Mouse (Mus musculus): ENCODE data around the gene Tlcd1. TPM values are rescaled to one million over a fixed set of nuclear protein-coding genes. Genes with fewer than 3 reads are reported as not detected.
"Not testable (repeated sequence)": the region's sequence is repeated elsewhere in the genome, so short reads cannot be mapped to it uniquely, and the experiment has no call there.

Gene Tlcd1
- polyA plus RNA-seq, 1 experiment from 2014 or later, result 13.5 TPM

DNA sequence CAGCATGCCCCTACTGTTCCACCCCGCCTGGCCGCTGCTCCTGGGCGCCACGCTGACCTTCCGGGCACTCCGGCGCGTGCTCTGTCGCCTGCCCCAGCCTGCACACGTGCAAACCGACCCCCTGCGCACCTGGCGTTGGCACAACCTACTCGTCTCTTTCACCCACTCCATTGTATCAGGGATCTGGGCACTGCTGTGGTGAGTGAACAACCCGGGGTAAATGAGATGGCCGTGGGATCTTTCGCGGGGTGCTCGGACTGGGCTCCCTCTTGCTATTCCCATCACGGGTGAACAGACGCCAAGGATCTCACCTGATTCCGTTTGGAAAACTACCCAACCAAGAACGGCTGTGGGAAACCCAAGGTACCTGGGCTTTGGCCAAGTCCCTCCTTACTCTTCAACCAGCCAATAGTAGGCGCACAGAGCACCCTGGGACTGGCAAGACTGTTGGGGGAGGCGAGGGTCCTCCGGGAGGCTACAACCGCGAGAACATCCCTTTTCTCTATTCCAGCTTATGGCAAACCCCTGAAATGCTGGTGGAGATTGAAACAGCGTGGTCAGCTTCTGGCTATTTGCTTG is 2.4 kb downstream of the Tlcd1 start:
- H3K9me3 ChIP-seq (replicated peaks), result no peaks in the 10 kb centered on the region
- peak overlapping the region; percentile 96 for H3K4me2 ChIP-seq
- H3K27me3 ChIP-seq, result no peaks in the 10 kb centered on the region
- peak overlapping the region; percentile 75 for H3K4me3 ChIP-seq
- ATAC-seq (replicated peaks; ENCODE audit: insufficient number of reproducible peaks, insufficient read depth, low FRiP score, low read depth), result peak; percentile 3; the same call in 1 of the 2 replicates
- peak overlapping the region; percentile 70 for H3K9ac ChIP-seq
- peak overlapping the region; percentile 98 for H3K27ac ChIP-seq
- WGBS, result 1% methylated on average over 29 of the region's 29 CpGs
- peaks cover 46% of the 10 kb centered on the region for H3K4me1 ChIP-seq (replicated peaks)
- H3K36me3 ChIP-seq, result peaks cover 29% of the 10 kb centered on the region

DNA sequence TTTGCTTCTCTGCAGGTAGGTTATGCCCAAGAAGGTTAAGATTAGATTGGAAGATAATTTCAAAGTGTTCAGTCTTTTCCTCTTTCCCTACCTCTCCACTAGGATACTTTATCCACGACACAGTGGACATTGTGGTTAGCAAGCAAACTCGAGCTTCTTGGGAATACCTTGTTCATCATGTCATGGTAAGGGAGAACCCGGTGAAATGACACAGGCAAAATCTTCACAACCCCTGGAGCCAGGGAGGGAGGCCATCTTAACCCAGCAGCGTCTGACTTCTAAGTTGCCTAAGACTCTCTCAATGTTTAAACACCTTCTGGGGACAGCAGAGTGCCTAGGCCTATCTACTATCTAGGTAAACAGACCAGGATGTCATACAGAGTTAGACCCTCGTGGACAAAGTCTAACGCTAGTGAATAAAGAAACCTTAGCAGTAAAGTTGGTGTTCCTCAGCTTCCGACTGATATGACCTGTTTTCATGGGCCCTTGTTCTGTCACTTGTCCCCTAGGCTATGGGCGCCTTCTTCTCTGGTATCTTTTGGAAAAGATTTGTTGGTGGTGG is 3.0 kb downstream of the Tlcd1 start:
- peak overlapping the region; percentile 96 for H3K4me2 ChIP-seq
- H3K4me3 ChIP-seq, result peak overlapping the region; percentile 75
- peak overlapping the region; percentile 70 for H3K9ac ChIP-seq
- ATAC-seq (replicated peaks; ENCODE audit: insufficient number of reproducible peaks, insufficient read depth, low FRiP score, low read depth), result no peak
- H3K4me1 ChIP-seq (replicated peaks), result peaks cover 49% of the 10 kb centered on the region
- H3K27ac ChIP-seq, result peak overlapping the region; percentile 98
- no peaks in the 10 kb centered on the region for H3K9me3 ChIP-seq (replicated peaks)
- peaks cover 29% of the 10 kb centered on the region for H3K36me3 ChIP-seq
- H3K27me3 ChIP-seq, result no peaks in the 10 kb centered on the region
- 26% methylated on average over 8 of the region's 8 CpGs for WGBS

DNA sequence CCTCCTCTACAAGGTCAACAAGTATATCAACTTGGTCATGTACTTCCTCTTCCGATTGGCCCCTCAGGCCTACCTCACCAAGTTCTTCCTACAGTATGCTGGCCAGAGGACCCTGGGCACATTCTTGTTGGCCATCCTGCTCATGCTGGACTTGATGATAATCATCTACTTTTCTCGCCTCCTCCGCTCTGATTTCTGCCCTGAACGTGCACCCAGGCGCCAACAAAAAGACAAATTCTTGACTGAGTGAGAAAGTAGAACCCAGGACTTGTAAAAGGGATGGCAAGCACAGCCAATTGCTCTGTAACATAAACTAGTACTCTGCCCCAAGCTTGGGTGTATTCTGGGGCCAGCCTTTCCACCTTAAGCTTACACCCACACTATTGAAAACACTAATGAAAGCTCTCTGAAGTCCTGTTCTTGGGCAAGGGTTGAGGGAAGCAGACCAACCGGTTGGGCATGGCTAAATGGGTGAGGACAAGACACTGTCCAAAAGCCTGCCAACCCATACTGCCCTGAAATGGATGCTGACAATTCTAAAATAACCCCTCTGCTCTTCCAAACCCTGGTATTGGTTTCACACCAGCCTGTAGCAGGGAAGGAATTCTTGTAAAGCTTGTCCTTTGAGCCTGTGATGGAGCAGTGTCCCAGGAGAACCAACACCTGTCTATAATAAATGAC is 3.7 kb downstream of the Tlcd1 start:
- Histone ChIP-seq H3K4me1 (replicated peaks) (peaks cover 49% of the 10 kb centered on the region), H3K27me3 (no peaks in the 10 kb centered on the region), H3K9me3 (replicated peaks) (no peaks in the 10 kb centered on the region), H3K4me2 (peak overlapping the region; percentile 96), H3K36me3 (peaks cover 29% of the 10 kb centered on the region), H3K27ac (0 out of 2 replicates have a peak overlapping the region, but pooled peaks have one; percentile 16), H3K9ac (no peak overlapping the region), H3K4me3 (peak overlapping the region; percentile 75; the same call in 1 of the 2 replicates)
- WGBS, result 64% methylated on average over 6 of the region's 6 CpGs
- ATAC-seq (replicated peaks; ENCODE audit: insufficient number of reproducible peaks, insufficient read depth, low FRiP score, low read depth), result no peak

DNA sequence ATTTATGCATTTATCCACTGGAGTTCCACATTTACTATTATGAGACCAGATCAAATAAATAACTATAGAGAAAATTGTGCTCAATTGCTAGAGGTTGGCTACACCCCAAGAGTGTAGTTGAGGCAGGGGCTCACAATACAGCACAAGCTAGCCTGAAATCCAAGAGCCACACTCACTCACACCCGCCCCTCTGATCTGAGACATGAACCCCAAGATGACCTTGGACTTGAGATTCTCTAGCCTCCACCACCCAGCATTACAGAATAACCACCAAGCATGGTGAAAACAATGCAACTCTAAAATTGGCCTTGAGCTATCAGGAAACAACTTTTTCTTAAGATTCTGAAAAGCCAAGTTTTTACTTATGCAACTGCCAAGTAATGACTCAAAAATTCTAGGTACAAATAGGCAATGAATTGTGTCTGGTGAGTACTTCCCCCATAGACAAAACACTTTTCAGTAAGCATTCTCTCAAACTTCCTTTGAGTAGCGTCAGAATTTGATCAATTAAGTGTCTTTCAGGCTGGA is 5.4 kb downstream of the Tlcd1 start:
- Histone ChIP-seq H3K36me3 (peaks cover 29% of the 10 kb centered on the region), H3K9me3 (replicated peaks) (no peaks in the 10 kb centered on the region), H3K4me1 (replicated peaks) (peaks cover 45% of the 10 kb centered on the region), H3K27ac (no peak overlapping the region), H3K4me2 (peak overlapping the region; percentile 63), H3K9ac (peak overlapping the region; percentile 96), H3K27me3 (no peaks in the 10 kb centered on the region), H3K4me3 (peak overlapping the region; percentile 90)
- 42% methylated on average over 2 of the region's 2 CpGs for WGBS
- no peak for ATAC-seq (replicated peaks; ENCODE audit: insufficient number of reproducible peaks, insufficient read depth, low FRiP score, low read depth)

DNA sequence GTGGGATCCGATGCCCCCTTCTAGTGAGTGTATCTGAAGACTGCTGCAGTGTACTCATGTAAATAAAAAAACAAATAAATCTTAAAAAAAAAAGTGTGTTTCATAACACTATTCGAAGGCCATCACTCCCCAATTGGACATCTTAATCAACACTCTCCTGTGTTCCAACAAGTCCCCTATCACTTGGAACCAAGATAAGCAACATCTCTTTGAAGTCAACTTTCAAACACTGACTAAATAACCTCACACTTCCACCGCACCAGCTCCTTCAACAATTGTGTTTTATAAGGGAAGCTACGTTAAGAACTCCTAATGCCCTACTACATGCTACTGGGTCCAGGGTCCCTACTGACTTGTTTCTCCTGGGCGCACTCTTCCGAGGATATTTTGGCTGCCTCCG is 5.9 kb downstream of the Tlcd1 start:
- Histone ChIP-seq H3K27me3 (no peaks in the 10 kb centered on the region), H3K27ac (peak overlapping the region; percentile 92), H3K9me3 (replicated peaks) (no peaks in the 10 kb centered on the region), H3K9ac (peak overlapping the region; percentile 96), H3K4me2 (peak overlapping the region; percentile 63), H3K4me1 (replicated peaks) (peaks cover 39% of the 10 kb centered on the region), H3K4me3 (peak overlapping the region; percentile 90), H3K36me3 (peaks cover 29% of the 10 kb centered on the region)
- WGBS, result under 1% methylated on average over 7 of the region's 7 CpGs
- ATAC-seq (replicated peaks; ENCODE audit: insufficient number of reproducible peaks, insufficient read depth, low FRiP score, low read depth), result no peak

DNA sequence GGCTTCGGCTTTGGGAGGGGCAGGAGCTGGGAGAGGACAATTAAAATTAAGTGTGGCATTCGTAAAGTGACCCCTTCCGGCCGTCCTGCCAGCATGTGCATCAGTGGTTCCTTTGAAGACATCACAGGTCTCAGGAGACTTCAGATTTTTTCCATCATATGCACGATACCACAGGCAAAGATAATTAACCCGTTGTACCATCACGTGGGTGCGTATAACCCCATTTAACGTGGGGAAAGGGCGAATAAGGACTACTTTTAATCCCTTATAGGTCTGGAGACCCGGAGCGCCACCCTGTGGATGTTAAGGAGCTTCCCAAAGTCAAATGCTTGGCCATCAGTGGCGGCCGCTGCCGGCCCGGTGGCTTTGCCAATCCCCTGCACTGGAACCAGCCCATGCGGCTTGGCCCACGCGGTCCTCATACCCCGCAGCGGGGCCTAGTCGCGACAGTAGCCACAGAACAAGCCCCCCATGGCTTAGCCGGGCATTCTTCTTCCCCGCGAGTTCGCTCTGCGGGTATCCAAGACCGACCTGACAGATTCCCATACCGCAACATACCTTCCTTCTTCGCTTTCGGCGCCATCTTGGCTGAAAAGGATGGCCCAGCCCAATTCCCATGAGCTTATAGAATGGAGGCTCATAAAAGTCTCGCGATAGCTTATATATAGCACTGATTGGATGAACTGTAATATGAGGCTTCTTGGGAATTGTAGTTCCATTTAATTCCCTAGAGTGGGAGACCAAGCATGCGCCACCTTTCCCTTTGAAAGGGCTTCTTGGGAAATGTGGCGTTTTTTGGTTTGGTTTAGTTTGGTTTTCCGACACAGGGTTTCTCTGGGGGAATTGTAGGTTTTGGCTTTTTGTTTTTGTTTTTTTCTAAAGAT is 6.7 kb downstream of the Tlcd1 start, which contains the start of gene Rpl23a:
Rpl23a (minus strand) TSS at position 624 of the 884 bp plus-strand sequence.
- no peaks in the 10 kb centered on the region for H3K9me3 ChIP-seq (replicated peaks)
- H3K27ac ChIP-seq, result peak within 1 kb of the TSS; percentile 92
- H3K9ac ChIP-seq, result peak within 1 kb of the TSS; percentile 96
- ATAC-seq (replicated peaks; ENCODE audit: insufficient number of reproducible peaks, insufficient read depth, low FRiP score, low read depth), result peak; percentile 81
- peaks cover 29% of the 10 kb centered on the region for H3K36me3 ChIP-seq
- H3K4me1 ChIP-seq (replicated peaks), result peaks cover 37% of the 10 kb centered on the region
- peak within 1 kb of the TSS; percentile 90 for H3K4me3 ChIP-seq
- no peaks in the 10 kb centered on the region for H3K27me3 ChIP-seq
- H3K4me2 ChIP-seq, result peak within 1 kb of the TSS; percentile 63
- under 1% methylated on average over 38 of the region's 38 CpGs for WGBS

DNA sequence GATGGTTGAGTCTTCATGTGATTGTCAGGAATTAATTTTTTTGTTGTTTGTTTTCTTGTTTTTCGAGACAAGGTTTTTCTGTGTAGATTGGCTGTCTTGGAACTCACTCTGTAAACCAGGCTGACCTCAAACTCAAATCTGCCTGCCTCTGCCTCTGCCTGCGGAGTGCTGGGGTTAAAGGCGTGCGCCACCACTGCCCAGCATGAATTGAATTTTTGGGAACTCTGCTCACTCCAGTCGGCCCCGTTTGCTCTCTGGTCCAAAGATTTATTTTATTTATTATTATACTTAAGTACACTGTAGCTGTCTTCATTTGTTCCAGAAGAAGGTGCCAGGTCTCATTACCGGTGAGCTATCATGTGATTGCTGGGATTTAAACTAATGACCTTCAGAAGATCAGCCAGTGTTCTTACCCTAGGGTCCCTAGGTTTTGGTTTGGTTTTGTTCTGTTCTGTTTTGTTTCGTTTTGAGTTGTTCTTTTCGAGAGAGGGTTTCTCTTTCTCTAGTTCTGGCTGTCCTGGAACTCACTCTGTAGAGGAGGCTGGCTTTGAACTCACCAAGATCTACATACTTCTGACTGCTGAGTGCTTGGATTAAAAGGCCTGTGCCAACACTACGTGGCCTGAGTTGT is 7.5 kb downstream of the Tlcd1 start:
- H3K9ac ChIP-seq, result no peak overlapping the region
- ATAC-seq (replicated peaks; ENCODE audit: insufficient number of reproducible peaks, insufficient read depth, low FRiP score, low read depth), result no peak
- WGBS, result 49% methylated on average over 10 of the region's 10 CpGs
- peak overlapping the region; percentile 61 for H3K4me2 ChIP-seq
- H3K27ac ChIP-seq, result peak overlapping the region; percentile 92
- peaks cover 29% of the 10 kb centered on the region for H3K36me3 ChIP-seq
- H3K4me1 ChIP-seq (replicated peaks), result peaks cover 38% of the 10 kb centered on the region
- peak overlapping the region; percentile 90 for H3K4me3 ChIP-seq
- no peaks in the 10 kb centered on the region for H3K27me3 ChIP-seq
- no peaks in the 10 kb centered on the region for H3K9me3 ChIP-seq (replicated peaks)

DNA sequence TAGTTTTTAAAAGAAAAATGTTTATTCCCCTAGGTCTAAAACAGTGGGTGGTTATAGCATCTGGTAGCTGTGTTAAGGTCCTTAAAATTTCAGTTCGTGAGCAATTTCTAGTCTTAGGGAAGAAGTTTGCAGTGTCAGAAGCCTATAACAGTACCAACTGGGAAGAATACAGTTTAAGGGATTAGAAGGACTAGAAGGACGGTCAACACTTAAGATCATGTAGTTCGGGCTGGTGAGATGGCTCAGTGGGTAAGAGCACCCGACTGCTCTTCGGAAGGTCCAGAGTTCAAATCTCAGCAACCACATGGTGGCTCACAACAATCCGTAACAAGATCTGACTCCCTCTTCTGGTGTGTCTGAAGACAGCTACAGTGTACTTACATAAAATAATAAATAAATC is 8.2 kb downstream of the Tlcd1 start:
- not testable (repeated sequence) for ATAC-seq (replicated peaks; ENCODE audit: insufficient number of reproducible peaks, insufficient read depth, low FRiP score, low read depth); H3K27me3 ChIP-seq; H3K4me2 ChIP-seq; H3K27ac ChIP-seq; H3K9ac ChIP-seq; H3K4me3 ChIP-seq; H3K9me3 ChIP-seq (replicated peaks)
- WGBS, result 92% methylated on average over 6 of the region's 6 CpGs
- Histone ChIP-seq H3K4me1 (replicated peaks) (peaks cover 38% of the 10 kb centered on the region), H3K36me3 (peaks cover 26% of the 10 kb centered on the region)

DNA sequence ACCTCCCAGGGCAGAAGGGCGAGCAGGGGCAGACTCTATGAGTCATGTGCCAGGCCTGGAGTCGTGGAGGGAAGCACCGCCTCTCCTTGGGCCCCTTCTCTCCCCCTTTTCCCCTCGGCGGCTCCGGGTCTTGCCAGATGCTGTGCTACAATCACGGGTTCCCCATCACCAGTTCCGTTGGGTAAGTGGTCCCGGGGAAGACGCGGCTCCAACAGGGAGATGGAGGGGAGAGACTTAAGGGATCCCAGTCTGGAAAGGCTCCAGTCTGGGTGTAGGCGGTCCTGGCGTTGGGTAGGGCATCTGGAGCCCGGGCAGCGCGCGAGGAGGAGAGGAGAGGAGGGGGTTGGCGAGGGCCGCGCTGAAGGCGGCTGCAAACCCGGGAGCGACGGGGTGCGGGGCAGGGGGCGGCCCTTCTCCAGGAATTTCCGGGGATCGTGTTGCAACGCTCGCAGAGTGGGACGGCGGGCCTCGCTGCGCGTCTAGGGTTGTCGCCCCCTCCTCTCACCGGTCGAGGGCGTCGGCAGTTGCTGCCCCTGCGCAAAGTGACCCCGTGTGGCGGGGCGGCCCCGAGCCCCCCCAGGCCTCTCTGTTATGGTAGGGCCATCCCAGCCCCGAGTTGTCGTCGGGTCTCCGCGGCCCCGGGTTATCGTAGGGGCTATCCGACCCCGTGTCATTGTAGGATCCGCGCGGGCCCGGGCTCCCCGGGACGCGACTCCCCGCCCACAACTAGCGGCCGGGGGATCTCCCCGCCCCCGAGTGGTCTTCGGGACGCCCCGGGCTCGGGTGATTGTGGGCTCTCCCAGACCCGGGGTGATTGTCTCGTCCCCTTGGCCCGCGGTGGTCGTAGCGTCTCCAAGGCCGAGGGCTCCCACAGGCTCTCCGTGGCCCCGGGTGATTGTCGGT is 12.1 kb downstream of the Tlcd1 start, which contains the start of gene Rab34:
Rab34 (plus strand) TSS at position 100 of the 903 bp plus-strand sequence.
- peak within 1 kb of the TSS; percentile 97 for H3K27ac ChIP-seq
- H3K4me1 ChIP-seq (replicated peaks), result peaks cover 21% of the 10 kb centered on the region
- WGBS, result under 1% methylated on average over 80 of the region's 80 CpGs
- H3K9ac ChIP-seq, result peak within 1 kb of the TSS; percentile 80
- peaks cover 24% of the 10 kb centered on the region for H3K36me3 ChIP-seq
- no peaks in the 10 kb centered on the region for H3K9me3 ChIP-seq (replicated peaks)
- ATAC-seq (replicated peaks; ENCODE audit: insufficient number of reproducible peaks, insufficient read depth, low FRiP score, low read depth), result peak; percentile 82
- H3K27me3 ChIP-seq, result no peaks in the 10 kb centered on the region
- peak within 1 kb of the TSS; percentile 81 for H3K4me2 ChIP-seq
- H3K4me3 ChIP-seq, result peak within 1 kb of the TSS; percentile 60

Measured in heart, embryonic 15.5 days (tissue).